ENCODE assay signal across 1 mouse cellular context in the genomic region with DNA sequence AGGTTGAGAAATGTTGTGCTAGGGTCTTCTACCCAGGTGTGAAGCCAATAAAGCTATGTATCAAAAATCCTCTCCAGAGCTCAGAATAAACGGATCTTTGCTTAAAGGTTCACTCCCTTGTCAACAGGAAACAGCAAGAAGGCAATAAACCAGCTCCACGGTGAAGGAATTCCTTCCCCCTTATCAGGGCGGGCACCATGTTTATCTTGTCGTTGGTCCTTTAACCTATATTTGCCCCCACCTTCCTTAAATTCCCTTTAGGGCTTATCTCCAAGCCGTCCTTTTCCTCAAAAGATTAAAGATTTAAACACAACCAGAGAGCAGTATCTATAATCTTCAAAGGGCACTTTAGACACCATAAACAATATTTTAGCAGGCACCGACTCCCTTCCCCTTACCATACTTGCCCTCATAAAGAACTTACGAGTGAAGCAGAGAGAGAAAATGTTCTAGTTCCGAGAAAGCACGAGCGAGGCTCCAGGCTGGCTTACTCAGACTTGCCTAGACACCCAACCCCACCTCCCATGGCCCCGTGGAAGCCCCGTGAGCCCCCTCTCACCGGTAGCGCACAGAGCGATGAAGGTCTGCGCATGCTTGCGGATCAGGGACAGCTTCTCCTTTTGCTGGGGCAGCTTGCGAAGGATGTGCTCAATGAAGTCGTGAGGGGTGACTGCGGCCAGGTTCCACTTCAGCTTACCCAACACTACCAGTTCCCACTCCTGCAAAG.
TF ChIP-seq lines count a peak whose summit lies in the region.

No protein-coding gene starts in this region.

TF ChIP-seq in MEL, 35 proteins besides CTCF, POLR2A, EP300 and RAD21 (continued from another document):
- peak; percentile 24; the same call in 1 of the 2 replicates for TF ChIP-seq POLR2AphosphoS2 (IDR thresholded peaks at IDR 0.05; ENCODE audit: low read length)
- no peak for TF ChIP-seq MYC (IDR thresholded peaks at IDR 0.05; ENCODE audit: low read depth, low read length)
- peak; percentile 87 for TF ChIP-seq TCF12 (IDR thresholded peaks at IDR 0.05; ENCODE audit: low read depth, low read length)
- no peak for TF ChIP-seq ZC3H11A (IDR thresholded peaks at IDR 0.05; ENCODE audit: low read depth, low read length)
- TF ChIP-seq BHLHE40 (IDR thresholded peaks at IDR 0.05; ENCODE audit: borderline replicate concordance, low read depth, low read length): no peak
- no peak for TF ChIP-seq USF2 (IDR thresholded peaks at IDR 0.05; ENCODE audit: borderline replicate concordance in 1 of 2, insufficient read depth in 1 of 2, low read depth in 1 of 2, low read length in 2 of 2)
- no peak for TF ChIP-seq JUND (IDR thresholded peaks at IDR 0.05; ENCODE audit: low read depth, low read length)
- no peak for TF ChIP-seq SMC3 (IDR thresholded peaks at IDR 0.05; ENCODE audit: low read depth, low read length)
- no peak for TF ChIP-seq NRF1 (IDR thresholded peaks at IDR 0.05; ENCODE audit: insufficient read depth, low read depth, low read length, poor library complexity, severe bottlenecking)
- no peak for TF ChIP-seq POLR2AphosphoS5 (IDR thresholded peaks at IDR 0.05; ENCODE audit: borderline replicate concordance, low read depth, low read length)
- peak; percentile 75; the same call in 1 of the 2 replicates for TF ChIP-seq MAZ (IDR thresholded peaks at IDR 0.05; ENCODE audit: low read depth, low read length)
- TF ChIP-seq ZKSCAN1 (IDR thresholded peaks at IDR 0.05; ENCODE audit: low read depth, low read length): no peak
- TF ChIP-seq GABPA (IDR thresholded peaks at IDR 0.05; ENCODE audit: low read depth, low read length): no peak
- TF ChIP-seq UBTF (IDR thresholded peaks at IDR 0.05; ENCODE audit: borderline replicate concordance, insufficient read depth, low read depth, low read length): no peak
- no peak for TF ChIP-seq ZNF384 (IDR thresholded peaks at IDR 0.05; ENCODE audit: low read depth, low read length)
- no peak for TF ChIP-seq TBP (IDR thresholded peaks at IDR 0.05; ENCODE audit: low read depth, low read length)
- TF ChIP-seq MYB (IDR thresholded peaks at IDR 0.05; ENCODE audit: low read depth, low read length): peak; percentile 49; the same call in 1 of the 2 replicates
TF ChIP-seq in MEL: peak in this region for 10.
